In the genomic region with DNA sequence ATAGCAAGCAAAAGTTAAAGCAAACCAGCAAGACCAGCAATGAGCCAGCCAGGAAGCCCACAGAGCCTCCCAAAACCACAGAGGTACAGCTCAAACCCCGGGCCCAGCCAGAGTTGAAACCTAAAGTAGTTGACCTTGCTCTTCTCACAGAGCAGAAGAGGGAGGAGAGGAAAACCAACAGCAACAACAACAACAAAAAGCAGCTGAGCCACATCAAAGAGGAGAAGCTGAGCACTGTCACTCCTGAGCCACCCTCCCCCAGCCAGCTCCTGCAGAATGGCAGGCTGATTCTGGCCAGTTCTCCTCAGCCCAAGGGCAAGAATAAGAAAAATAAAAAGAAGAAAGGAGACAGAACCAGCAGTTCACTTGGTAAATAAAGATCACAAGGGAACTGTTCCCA, we compare ENCODE assay signal across 17 mouse cellular contexts. TPM values are rescaled to one million over a fixed set of nuclear protein-coding genes. Genes with fewer than 3 reads are reported as not detected.
DNase-seq lines count a peak whose midpoint lies in the region; ATAC-seq lines count a peak whose summit lies in the region.
"Had no signal": no experiment of that assay in that cellular context is flagged by ENCODE, and none has a peak within 500 bp of the region (broad histone marks: within the 10 kb centered on the region; RNA-seq: fewer than 3 reads in every experiment).

No protein-coding gene starts in this region.

- no peak overlapping the region for H3K4me3 ChIP-seq in liver, embryonic 13.5 days (replicated peaks)
- no peak overlapping the region for H3K4me3 ChIP-seq in liver, embryonic 11.5 days (ENCODE audit: low read depth, low read length)
- no peak overlapping the region for H3K4me3 ChIP-seq in neural tube, embryonic 15.5 days (replicated peaks)
- H3K4me3 ChIP-seq: embryonic facial prominence, embryonic 15.5 days; heart, embryonic 15.5 days; hindbrain, embryonic 10.5 days; neural tube, embryonic 12.5 days had no signal

- H3K4me2 ChIP-seq in liver, embryonic 13.5 days, result no peak overlapping the region
- no peak overlapping the region for H3K4me2 ChIP-seq in liver, embryonic 11.5 days
- H3K4me2 ChIP-seq in neural tube, embryonic 15.5 days, result no peak overlapping the region
- H3K4me2 ChIP-seq: embryonic facial prominence, embryonic 15.5 days; heart, embryonic 15.5 days; neural tube, embryonic 12.5 days had no signal

- H3K4me1 ChIP-seq in liver, embryonic 13.5 days (replicated peaks), result peaks cover 42% of the 10 kb centered on the region
- peaks cover 2% of the 10 kb centered on the region; the same call in 1 of the 2 replicates for H3K4me1 ChIP-seq in liver, embryonic 11.5 days (replicated peaks; ENCODE audit: control insufficient read depth, insufficient read depth, low read length)
- no peaks in the 10 kb centered on the region for H3K4me1 ChIP-seq in neural tube, embryonic 15.5 days
- H3K4me1 ChIP-seq: embryonic facial prominence, embryonic 15.5 days; heart, embryonic 15.5 days; hindbrain, embryonic 10.5 days; neural tube, embryonic 12.5 days had no signal

- no peak overlapping the region for H3K9ac ChIP-seq in liver, embryonic 13.5 days
- no peak overlapping the region for H3K9ac ChIP-seq in liver, embryonic 11.5 days (ENCODE audit: low read depth, low read length)
- no peak overlapping the region for H3K9ac ChIP-seq in neural tube, embryonic 15.5 days (replicated peaks)
- H3K9ac ChIP-seq: embryonic facial prominence, embryonic 15.5 days; heart, embryonic 15.5 days; liver, embryonic 14.5 days; neural tube, embryonic 12.5 days had no signal

- H3K27me3 ChIP-seq in liver, embryonic 13.5 days, result no peaks in the 10 kb centered on the region
- no peaks in the 10 kb centered on the region for H3K27me3 ChIP-seq in liver, embryonic 11.5 days (replicated peaks; ENCODE audit: control insufficient read depth, insufficient read depth, low read length)
- H3K27me3 ChIP-seq in neural tube, embryonic 15.5 days (replicated peaks), result no peaks in the 10 kb centered on the region
- H3K27me3 ChIP-seq: embryonic facial prominence, embryonic 15.5 days; heart, embryonic 15.5 days; neural tube, embryonic 12.5 days had no signal

- WGBS in liver, embryonic 13.5 days (ENCODE audit: insufficient replicate concordance), result 44% methylated on average over 1 of the region's 1 CpGs
- 61% methylated on average over 1 of the region's 1 CpGs for WGBS in liver, embryonic 11.5 days
- 88% methylated on average over 1 of the region's 1 CpGs for WGBS in neural tube, embryonic 15.5 days

- peaks cover 61% of the 10 kb centered on the region for H3K36me3 ChIP-seq in liver, embryonic 13.5 days
- H3K36me3 ChIP-seq in liver, embryonic 11.5 days (ENCODE audit: control insufficient read depth, insufficient read depth, low read length), result peaks cover 36% of the 10 kb centered on the region
- peaks cover 67% of the 10 kb centered on the region for H3K36me3 ChIP-seq in neural tube, embryonic 15.5 days

- H3K9me3 ChIP-seq in liver, embryonic 13.5 days (replicated peaks), result no peaks in the 10 kb centered on the region
- H3K9me3 ChIP-seq in liver, embryonic 11.5 days (ENCODE audit: control insufficient read depth, low read length), result no peaks in the 10 kb centered on the region
- no peaks in the 10 kb centered on the region for H3K9me3 ChIP-seq in neural tube, embryonic 15.5 days (replicated peaks)
- H3K9me3 ChIP-seq: embryonic facial prominence, embryonic 15.5 days; heart, embryonic 15.5 days; hindbrain, embryonic 10.5 days; neural tube, embryonic 12.5 days had no signal

- DNase-seq in adrenal gland, adult 2 months, result peak; percentile 41
- DNase-seq in adrenal gland, adult 18-20 months (ENCODE audit: low spot score in 2 of 2), result no peak
- DNase-seq in liver, embryonic 13.5 days, result no peak
- no peak for DNase-seq in liver, embryonic 11.5 days (ENCODE audit: low spot score)
- peak; percentile 33 to 44 for DNase-seq in adrenal gland, postnatal 36 days
- peak; percentile 52 for DNase-seq in thymus, postnatal 25 days
- DNase-seq in gastrocnemius, postnatal 10 days, result no peak
- DNase-seq: cerebellum, adult 9-10 months; layer of hippocampus, postnatal 36 days had no signal

- ATAC-seq in liver, embryonic 13.5 days (ENCODE audit: low read depth), result no peak
- no peak for ATAC-seq in liver, embryonic 11.5 days (replicated peaks; ENCODE audit: low FRiP score)
- no peak for ATAC-seq in neural tube, embryonic 15.5 days (ENCODE audit: low FRiP score)
- ATAC-seq: intestine, embryonic 16.5 days; lung, postnatal 0 days had no signal

- H3K27ac ChIP-seq in liver, embryonic 13.5 days, result peak overlapping the region; percentile 34
- no peak overlapping the region for H3K27ac ChIP-seq in liver, embryonic 11.5 days (ENCODE audit: low read depth, low read length)
- H3K27ac ChIP-seq in neural tube, embryonic 15.5 days (replicated peaks), result no peak overlapping the region
- H3K27ac ChIP-seq: embryonic facial prominence, embryonic 15.5 days; heart, embryonic 15.5 days; hindbrain, embryonic 10.5 days; liver, embryonic 14.5 days; neural tube, embryonic 12.5 days had no signal

RNA-seq across cellular contexts. Expression of a gene that starts 47.7 kb away (rescaled TPM):
- 10 to 100 TPM; 12.8 to 14.8 TPM for total RNA-seq in adrenal gland, adult 2 months (2021)
- 55.1 and 55.3 TPM in 2 replicates for polyA plus RNA-seq in adrenal gland, adult 2 months (2012; rRNA removed)
- 10 to 100 TPM; 14.9 to 18.3 TPM for total RNA-seq in adrenal gland, adult 18-20 months (2021)
- polyA plus RNA-seq in liver, embryonic 13.5 days (2015; fragmentation: Nextera tagmentation; extraction: Ambion mirVana), result 5.4 and 6.6 TPM in 2 replicates
- 12.3 and 12.8 TPM in 2 replicates for polyA plus RNA-seq in liver, embryonic 11.5 days (2014; fragmentation: Nextera tagmentation; extraction: Ambion mirVana)
- 10 to 100 TPM; 15.0 to 16.8 TPM for total RNA-seq in adrenal gland, postnatal 36 days (2021)
- 13.2 and 18.2 TPM in 2 replicates for polyA plus RNA-seq in neural tube, embryonic 15.5 days (2015; fragmentation: Nextera tagmentation; extraction: Ambion mirVana)
- total RNA-seq in gastrocnemius, postnatal 10 days (2021), result 1 to 10 TPM; 3.3 to 6.0 TPM

RNA-seq across cellular contexts. Expression of a gene that starts 59.6 kb away (rescaled TPM):
- 10 to 100 TPM; 15.5 to 31.7 TPM for total RNA-seq in adrenal gland, adult 2 months (2021)
- polyA plus RNA-seq in adrenal gland, adult 2 months (2012; rRNA removed), result 14.7 and 15.9 TPM in 2 replicates
- 10 to 100 TPM; 16.9 to 20.9 TPM for total RNA-seq in adrenal gland, adult 18-20 months (2021)
- 2.4 and 4.4 TPM in 2 replicates for polyA plus RNA-seq in liver, embryonic 13.5 days (2015; fragmentation: Nextera tagmentation; extraction: Ambion mirVana)
- polyA plus RNA-seq in liver, embryonic 11.5 days (2014; fragmentation: Nextera tagmentation; extraction: Ambion mirVana), result 5.2 and 8.4 TPM in 2 replicates
- 10 to 100 TPM; 15.4 to 17.3 TPM for total RNA-seq in adrenal gland, postnatal 36 days (2021)
- polyA plus RNA-seq in neural tube, embryonic 15.5 days (2015; fragmentation: Nextera tagmentation; extraction: Ambion mirVana), result 17.9 and 22.6 TPM in 2 replicates
- total RNA-seq in gastrocnemius, postnatal 10 days (2021), result 1 to 10 TPM; 3.3 to 6.2 TPM

Comparison
In these comparisons a context has a peak if more than half of its experiments do, and no peak if none do; other contexts are left out.
1. DNase-seq: peak in adrenal gland, adult 2 months (single experiment), adrenal gland, postnatal 36 days (2 of 2) and thymus, postnatal 25 days (single experiment); none in adrenal gland, adult 18-20 months (0 of 2), liver, embryonic 13.5 days (single experiment), liver, embryonic 11.5 days (single experiment) and gastrocnemius, postnatal 10 days (single experiment).